Mouse (Mus musculus): Measurements from ENCODE around the gene Clpp.

Clpp gene

DNA sequence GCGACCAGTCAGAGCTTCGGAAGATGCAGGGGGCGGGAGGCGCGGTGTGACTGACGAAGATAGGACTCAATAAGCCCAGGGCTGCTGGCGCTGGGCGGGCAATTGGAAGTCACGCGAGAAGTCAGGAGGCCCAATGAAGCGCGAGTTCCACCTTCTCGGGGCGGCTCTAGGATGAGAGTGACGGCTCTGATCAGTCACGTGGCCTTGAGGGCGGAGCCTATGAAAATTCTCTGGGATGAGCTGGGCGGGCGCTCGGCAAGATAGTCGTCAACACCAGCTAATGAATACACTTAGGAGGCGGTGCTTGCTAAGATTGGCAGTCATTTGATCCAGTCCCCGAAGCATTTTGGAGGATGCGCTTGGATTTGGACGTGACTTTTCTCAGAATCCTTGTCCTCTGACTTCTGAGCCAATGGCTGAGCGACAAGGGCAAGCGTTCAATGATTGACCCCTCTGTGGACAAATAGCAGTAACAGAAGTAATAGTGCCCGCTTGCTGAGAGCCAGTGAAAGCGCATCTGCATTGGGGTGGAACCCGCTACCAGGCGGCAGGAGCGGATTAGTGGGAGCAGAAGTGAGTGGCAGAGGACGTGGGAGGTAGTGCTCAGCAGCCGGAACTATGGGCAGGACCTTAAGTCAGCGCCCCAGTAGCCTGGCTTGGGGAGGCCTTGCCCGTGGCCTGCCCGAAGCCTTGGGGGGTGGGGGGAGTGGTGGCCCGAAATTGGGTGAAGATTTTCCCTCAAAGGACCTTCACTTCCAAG lies 41.7 kb downstream of the Clpp start:
- DNase-seq = peak; percentile 100

GRCm38 (mm10) chr17:57032854-57033253 lies 42.7 kb downstream of the Clpp start:
- DNase-seq = no peak

DNA sequence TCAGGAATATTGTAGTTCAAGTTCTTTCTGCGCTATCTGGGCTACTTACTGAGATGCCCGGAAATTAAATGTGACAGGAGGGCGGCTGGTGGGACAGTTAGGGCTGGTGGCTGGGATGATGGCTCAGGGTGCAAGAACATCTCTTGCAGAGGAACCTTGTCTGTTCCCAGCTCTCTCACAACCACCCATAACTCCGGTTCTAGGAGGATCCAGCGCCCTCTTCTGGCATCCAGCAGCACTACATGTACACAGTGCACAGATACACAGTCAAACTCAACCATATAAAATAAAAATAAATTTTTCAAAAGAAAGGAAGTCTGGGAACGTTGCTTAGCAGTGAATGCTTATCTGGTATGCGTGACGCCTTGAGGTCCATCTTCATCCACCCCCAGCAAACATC lies 48.9 kb downstream of the Clpp start:
- DNase-seq = no peak

- DNase-seq = no peak
Measured at GRCm38 (mm10) chr17:57041554-57041953, 51.4 kb downstream of the Clpp start, which contains the start of gene Slc25a41. TSS of gene Slc25a41 (minus strand) at chr17:57041654.

Measured in kidney, adult 9 months (tissue).